Mouse (Mus musculus): ENCODE measurements around the gene Tspan31. TPM values are rescaled to one million over a fixed set of nuclear protein-coding genes. Genes with fewer than 3 reads are reported as not detected.

The Tspan31 gene
- polyA plus RNA-seq, 1 experiment from 2014 or later, result 123 TPM

GRCm38 (mm10) chr10:127099868-127100267, 29.8 kb upstream of the Tspan31 start:
- Histone ChIP-seq H3K4me1 (replicated peaks) (peaks cover 4% of the 10 kb centered on the region), H3K4me3 (no peak overlapping the region), H3K27ac (replicated peaks) (no peak overlapping the region), H3K9me3 (no peaks in the 10 kb centered on the region), H3K27me3 (no peaks in the 10 kb centered on the region), H3K4me2 (no peak overlapping the region), H3K9ac (no peak overlapping the region), H3K36me3 (peaks cover 50% of the 10 kb centered on the region)
- 94% methylated on average over 15 of the region's 15 CpGs for WGBS
- ATAC-seq (ENCODE audit: low FRiP score, low read depth), result no peak

- H3K4me3 ChIP-seq, result no peak overlapping the region
- ATAC-seq (ENCODE audit: low FRiP score, low read depth), result no peak
- H3K27ac ChIP-seq (replicated peaks), result no peak overlapping the region
- peaks cover 11% of the 10 kb centered on the region for H3K4me1 ChIP-seq (replicated peaks)
- H3K36me3 ChIP-seq, result peaks cover 48% of the 10 kb centered on the region
- H3K9me3 ChIP-seq, result no peaks in the 10 kb centered on the region
- 90% methylated on average over 10 of the region's 10 CpGs for WGBS
- no peak overlapping the region for H3K4me2 ChIP-seq
- no peaks in the 10 kb centered on the region for H3K27me3 ChIP-seq
- no peak overlapping the region for H3K9ac ChIP-seq
Observed at GRCm38 (mm10) chr10:127099191-127099590, 29.1 kb upstream of the Tspan31 start.

- ATAC-seq (ENCODE audit: low FRiP score, low read depth), result no peak
- H3K27me3 ChIP-seq, result no peaks in the 10 kb centered on the region
- 79% methylated on average over 20 of the region's 20 CpGs for WGBS
- H3K9me3 ChIP-seq, result no peaks in the 10 kb centered on the region
- H3K9ac ChIP-seq, result no peak overlapping the region
- H3K36me3 ChIP-seq, result peaks cover 48% of the 10 kb centered on the region
- no peak overlapping the region for H3K27ac ChIP-seq (replicated peaks)
- no peak overlapping the region for H3K4me3 ChIP-seq
- H3K4me1 ChIP-seq (replicated peaks), result peaks cover 14% of the 10 kb centered on the region
- no peak overlapping the region for H3K4me2 ChIP-seq
Observed at GRCm38 (mm10) chr10:127098514-127098913, 28.4 kb upstream of the Tspan31 start.

- peaks cover 32% of the 10 kb centered on the region for H3K4me1 ChIP-seq (replicated peaks)
- H3K9me3 ChIP-seq, result no peaks in the 10 kb centered on the region
- H3K9ac ChIP-seq, result no peak overlapping the region
- no peak for ATAC-seq (ENCODE audit: low FRiP score, low read depth)
- whole genome bisulfite sequencing, result 28% methylated on average over 7 of the region's 7 CpGs
- H3K4me3 ChIP-seq, result no peak overlapping the region
- peak overlapping the region; percentile 63 for H3K27ac ChIP-seq (replicated peaks)
- H3K27me3 ChIP-seq, result peaks cover 26% of the 10 kb centered on the region
- peaks cover 37% of the 10 kb centered on the region for H3K36me3 ChIP-seq
- H3K4me2 ChIP-seq, result no peak overlapping the region
Observed at GRCm38 (mm10) chr10:127094382-127094802, 24.3 kb upstream of the Tspan31 start.

- H3K4me1 ChIP-seq (replicated peaks), result peaks cover 32% of the 10 kb centered on the region
- no peak overlapping the region for H3K4me3 ChIP-seq
- H3K27ac ChIP-seq (replicated peaks), result no peak overlapping the region
- H3K36me3 ChIP-seq, result peaks cover 31% of the 10 kb centered on the region
- H3K9ac ChIP-seq, result no peak overlapping the region
- no peak overlapping the region for H3K4me2 ChIP-seq
- ATAC-seq (ENCODE audit: low FRiP score, low read depth), result no peak
- WGBS, result 50% methylated on average over 4 of the region's 4 CpGs
- peaks cover 41% of the 10 kb centered on the region for H3K27me3 ChIP-seq
- H3K9me3 ChIP-seq, result no peaks in the 10 kb centered on the region
Observed at GRCm38 (mm10) chr10:127092742-127093141, 22.7 kb upstream of the Tspan31 start.

- H3K4me2 ChIP-seq, result peak overlapping the region; percentile 44
- peak overlapping the region; percentile 18 for H3K4me3 ChIP-seq
- peaks cover 32% of the 10 kb centered on the region for H3K4me1 ChIP-seq (replicated peaks)
- H3K9ac ChIP-seq, result no peak overlapping the region
- ATAC-seq (ENCODE audit: low FRiP score, low read depth), result peak; percentile 35; the same call in 1 of the 2 replicates
- peaks cover 50% of the 10 kb centered on the region for H3K27me3 ChIP-seq
- H3K9me3 ChIP-seq, result no peaks in the 10 kb centered on the region
- H3K36me3 ChIP-seq, result peaks cover 33% of the 10 kb centered on the region
- H3K27ac ChIP-seq (replicated peaks), result no peak overlapping the region
- 14% methylated on average over 48 of the region's 51 CpGs for WGBS
Observed at GRCm38 (mm10) chr10:127091507-127092396, 21.7 kb upstream of the Tspan31 start.

- peaks cover 32% of the 10 kb centered on the region for H3K4me1 ChIP-seq (replicated peaks)
- ATAC-seq (ENCODE audit: low FRiP score, low read depth), result no peak
- peak overlapping the region; percentile 18 for H3K4me3 ChIP-seq
- H3K9me3 ChIP-seq, result no peaks in the 10 kb centered on the region
- peak overlapping the region; percentile 44 for H3K4me2 ChIP-seq
- 16% methylated on average over 57 of the region's 57 CpGs for WGBS
- H3K27ac ChIP-seq (replicated peaks), result no peak overlapping the region
- no peak overlapping the region for H3K9ac ChIP-seq
- H3K27me3 ChIP-seq, result peaks cover 51% of the 10 kb centered on the region
- H3K36me3 ChIP-seq, result peaks cover 24% of the 10 kb centered on the region
Observed at GRCm38 (mm10) chr10:127090560-127091411, 20.7 kb upstream of the Tspan31 start.

- peaks cover 49% of the 10 kb centered on the region for H3K36me3 ChIP-seq
Observed at GRCm38 (mm10) chr10:127085633-127086032, 15.6 kb upstream of the Tspan31 start.

GRCm38 (mm10) chr10:127085052-127085451, 15.0 kb upstream of the Tspan31 start:
- Histone ChIP-seq H3K27me3 (peaks cover 31% of the 10 kb centered on the region), H3K36me3 (peaks cover 45% of the 10 kb centered on the region)
- 85% methylated on average over 9 of the region's 9 CpGs for WGBS

More at GRCm38 (mm10) chr10:127085633-127086032, 15.6 kb upstream of the Tspan31 start:
- Histone ChIP-seq H3K27ac (replicated peaks) (no peak overlapping the region), H3K27me3 (peaks cover 37% of the 10 kb centered on the region), H3K9me3 (no peaks in the 10 kb centered on the region), H3K4me2 (no peak overlapping the region), H3K4me1 (replicated peaks) (peaks cover 32% of the 10 kb centered on the region), H3K4me3 (no peak overlapping the region), H3K9ac (no peak overlapping the region)
- ATAC-seq (ENCODE audit: low FRiP score, low read depth), result no peak
- 69% methylated on average over 6 of the region's 6 CpGs for WGBS

GRCm38 (mm10) chr10:127083915-127084306, 13.8 kb upstream of the Tspan31 start:
- no peaks in the 10 kb centered on the region for H3K9me3 ChIP-seq
- no peak overlapping the region for H3K27ac ChIP-seq (replicated peaks)
- H3K9ac ChIP-seq, result no peak overlapping the region
- no peak for ATAC-seq (ENCODE audit: low FRiP score, low read depth)
- 56% methylated on average over 5 of the region's 5 CpGs for whole genome bisulfite sequencing
- no peak overlapping the region for H3K4me3 ChIP-seq
- H3K27me3 ChIP-seq, result peaks cover 20% of the 10 kb centered on the region
- peaks cover 37% of the 10 kb centered on the region for H3K4me1 ChIP-seq (replicated peaks)
- H3K4me2 ChIP-seq, result no peak overlapping the region
- peaks cover 44% of the 10 kb centered on the region for H3K36me3 ChIP-seq

More at GRCm38 (mm10) chr10:127085052-127085451, 15.0 kb upstream of the Tspan31 start:
- Histone ChIP-seq H3K9me3 (no peaks in the 10 kb centered on the region), H3K4me3 (no peak overlapping the region), H3K4me1 (replicated peaks) (peaks cover 33% of the 10 kb centered on the region), H3K4me2 (no peak overlapping the region), H3K27ac (replicated peaks) (no peak overlapping the region), H3K9ac (no peak overlapping the region)
- no peak for ATAC-seq (ENCODE audit: low FRiP score, low read depth)

GRCm38 (mm10) chr10:127083292-127083914, 13.3 kb upstream of the Tspan31 start:
- H3K9ac ChIP-seq, result no peak overlapping the region
- H3K36me3 ChIP-seq, result peaks cover 41% of the 10 kb centered on the region

More at GRCm38 (mm10) chr10:127083292-127083914, 13.3 kb upstream of the Tspan31 start:
- Histone ChIP-seq H3K4me2 (no peak overlapping the region), H3K4me1 (replicated peaks) (peaks cover 39% of the 10 kb centered on the region), H3K27ac (replicated peaks) (no peak overlapping the region), H3K27me3 (peaks cover 16% of the 10 kb centered on the region), H3K4me3 (no peak overlapping the region), H3K9me3 (no peaks in the 10 kb centered on the region)
- no peak for ATAC-seq (ENCODE audit: low FRiP score, low read depth)
- WGBS, result 30% methylated on average over 8 of the region's 8 CpGs
